Mouse (Mus musculus): ENCODE measurements around the gene Wdr89. TPM values are rescaled to one million over a fixed set of nuclear protein-coding genes. Genes with fewer than 3 reads are reported as not detected.

The Wdr89 gene
- polyA plus RNA-seq, 1 experiment, result 13.7 TPM

GRCm38 (mm10) chr12:75623292-75623691 lies 46.0 kb downstream of the Wdr89 start:
- no peak overlapping the region for H3K27ac ChIP-seq (ENCODE audit: insufficient read depth, low read depth, low read length)
- no peak overlapping the region for H3K4me3 ChIP-seq (ENCODE audit: insufficient read depth, low read length)
- TF ChIP-seq POLR2A (IDR thresholded peaks at IDR 0.05; ENCODE audit: borderline replicate concordance, low read depth, low read length), result no peak
- TF ChIP-seq CTCF (IDR thresholded peaks at IDR 0.05; ENCODE audit: low read depth, low read length), result no peak
- no peaks in the 10 kb centered on the region for H3K4me1 ChIP-seq (ENCODE audit: control insufficient read depth, insufficient read depth, low read length)

DNA sequence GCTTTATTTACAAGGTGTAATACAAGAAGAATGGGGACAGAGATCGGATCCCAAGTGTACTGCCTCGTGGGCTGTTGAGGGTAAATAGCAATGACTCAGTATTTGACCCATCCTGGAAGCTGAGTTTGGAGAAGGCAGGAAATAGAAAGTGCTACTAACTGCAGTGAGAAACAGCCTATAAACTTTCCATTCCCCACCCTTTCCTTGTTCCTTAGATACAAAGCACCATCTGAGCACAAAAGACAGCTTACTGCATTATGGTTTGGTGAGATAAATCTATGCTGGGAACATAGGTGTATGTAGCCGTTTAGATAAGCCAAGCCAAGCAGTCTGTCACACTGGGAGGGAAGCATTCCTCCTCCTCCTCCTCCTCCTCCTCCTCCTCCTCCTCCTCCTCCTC lies 46.5 kb downstream of the Wdr89 start:
- Histone ChIP-seq H3K4me1 (ENCODE audit: control insufficient read depth, insufficient read depth, low read length) (no peaks in the 10 kb centered on the region), H3K4me3 (ENCODE audit: insufficient read depth, low read length) (no peak overlapping the region), H3K27ac (ENCODE audit: insufficient read depth, low read depth, low read length) (no peak overlapping the region)
- TF ChIP-seq CTCF (IDR thresholded peaks at IDR 0.05; ENCODE audit: low read depth, low read length), result no peak
- TF ChIP-seq POLR2A (IDR thresholded peaks at IDR 0.05; ENCODE audit: borderline replicate concordance, low read depth, low read length), result no peak

- no peak for TF ChIP-seq POLR2A (IDR thresholded peaks at IDR 0.05; ENCODE audit: borderline replicate concordance, low read depth, low read length)
- no peak for TF ChIP-seq CTCF (IDR thresholded peaks at IDR 0.05; ENCODE audit: low read depth, low read length)
- Histone ChIP-seq H3K27ac (ENCODE audit: insufficient read depth, low read depth, low read length) (no peak overlapping the region), H3K4me3 (ENCODE audit: insufficient read depth, low read length) (no peak overlapping the region), H3K4me1 (ENCODE audit: control insufficient read depth, insufficient read depth, low read length) (no peaks in the 10 kb centered on the region)
Observed at GRCm38 (mm10) chr12:75616841-75617240, 52.5 kb downstream of the Wdr89 start.

DNA sequence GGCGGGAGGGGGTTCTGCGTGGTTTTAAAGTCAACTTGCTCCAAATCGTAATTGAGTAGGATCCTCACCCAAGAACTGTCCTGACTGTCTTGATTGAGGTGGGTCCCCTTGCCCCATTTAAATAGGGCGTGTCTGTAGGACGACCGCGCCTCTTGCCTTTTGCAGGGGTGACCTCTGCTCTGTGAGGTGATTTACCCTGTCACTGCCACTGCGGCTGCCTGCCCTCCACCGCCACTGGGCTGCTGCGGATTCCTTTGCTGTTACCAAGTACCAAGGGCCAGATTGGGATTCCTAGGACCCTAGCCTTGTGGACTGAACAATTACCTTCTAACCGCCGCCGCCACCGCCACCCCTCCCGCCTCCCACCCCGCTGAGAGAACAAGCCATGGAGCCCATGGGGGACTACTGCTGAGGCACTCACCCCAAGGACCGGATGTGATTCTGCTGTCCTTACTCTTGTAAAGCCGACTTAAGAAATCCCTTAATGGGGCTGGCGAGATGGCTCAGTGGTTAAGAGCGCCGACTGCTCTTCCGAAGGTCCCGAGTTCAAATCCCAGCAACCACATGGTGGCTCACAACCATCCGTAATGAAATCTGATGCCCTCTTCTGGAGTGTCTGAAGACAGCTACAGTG lies 53.1 kb downstream of the Wdr89 start:
- Histone ChIP-seq H3K4me1 (ENCODE audit: control insufficient read depth, insufficient read depth, low read length) (no peaks in the 10 kb centered on the region), H3K4me3 (ENCODE audit: insufficient read depth, low read length) (no peak overlapping the region), H3K27ac (ENCODE audit: insufficient read depth, low read depth, low read length) (no peak overlapping the region)
- TF ChIP-seq CTCF (IDR thresholded peaks at IDR 0.05; ENCODE audit: low read depth, low read length) (no peak), POLR2A (IDR thresholded peaks at IDR 0.05; ENCODE audit: borderline replicate concordance, low read depth, low read length) (no peak)

DNA sequence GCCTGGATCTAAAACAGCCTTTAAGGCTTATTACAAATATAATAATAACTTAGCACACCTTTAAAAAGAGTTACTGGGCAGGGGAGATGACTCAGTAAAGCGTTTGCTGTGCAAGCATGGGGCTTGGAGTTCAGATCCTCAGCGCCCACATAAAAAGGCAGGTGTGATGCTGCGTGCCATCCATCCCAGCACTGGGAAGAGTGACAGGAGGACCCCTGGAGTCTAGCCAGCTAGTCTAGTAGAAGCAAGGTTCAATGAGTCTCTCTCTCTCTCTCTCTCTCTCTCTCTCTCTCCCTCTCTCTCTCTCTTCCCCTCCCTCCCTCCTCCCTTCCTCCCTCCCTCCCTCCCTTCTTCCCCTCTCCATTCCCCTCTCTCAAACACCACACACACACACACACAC lies 53.8 kb downstream of the Wdr89 start:
- no peak overlapping the region for H3K27ac ChIP-seq (ENCODE audit: insufficient read depth, low read depth, low read length)
- TF ChIP-seq CTCF (IDR thresholded peaks at IDR 0.05; ENCODE audit: low read depth, low read length) (no peak), POLR2A (IDR thresholded peaks at IDR 0.05; ENCODE audit: borderline replicate concordance, low read depth, low read length) (no peak)
- H3K4me3 ChIP-seq (ENCODE audit: insufficient read depth, low read length), result no peak overlapping the region

GRCm38 (mm10) chr12:75612711-75613110 lies 56.6 kb downstream of the Wdr89 start:
- Histone ChIP-seq H3K27ac (ENCODE audit: insufficient read depth, low read depth, low read length) (no peak overlapping the region), H3K4me1 (ENCODE audit: control insufficient read depth, insufficient read depth, low read length) (no peaks in the 10 kb centered on the region), H3K4me3 (ENCODE audit: insufficient read depth, low read length) (no peak overlapping the region)
- TF ChIP-seq POLR2A (IDR thresholded peaks at IDR 0.05; ENCODE audit: borderline replicate concordance, low read depth, low read length) (no peak), CTCF (IDR thresholded peaks at IDR 0.05; ENCODE audit: low read depth, low read length) (no peak)

More for the DNA sequence above, 53.8 kb downstream of the Wdr89 start:
- H3K4me1 ChIP-seq (ENCODE audit: control insufficient read depth, insufficient read depth, low read length), result no peaks in the 10 kb centered on the region

GRCm38 (mm10) chr12:75599490-75599889 lies 69.8 kb downstream of the Wdr89 start:
- Histone ChIP-seq H3K4me3 (ENCODE audit: insufficient read depth, low read length) (no peak overlapping the region), H3K4me1 (ENCODE audit: control insufficient read depth, insufficient read depth, low read length) (no peaks in the 10 kb centered on the region), H3K27ac (ENCODE audit: insufficient read depth, low read depth, low read length) (no peak overlapping the region)
- no peak for TF ChIP-seq POLR2A (IDR thresholded peaks at IDR 0.05; ENCODE audit: borderline replicate concordance, low read depth, low read length)
- TF ChIP-seq CTCF (IDR thresholded peaks at IDR 0.05; ENCODE audit: low read depth, low read length), result no peak

DNA sequence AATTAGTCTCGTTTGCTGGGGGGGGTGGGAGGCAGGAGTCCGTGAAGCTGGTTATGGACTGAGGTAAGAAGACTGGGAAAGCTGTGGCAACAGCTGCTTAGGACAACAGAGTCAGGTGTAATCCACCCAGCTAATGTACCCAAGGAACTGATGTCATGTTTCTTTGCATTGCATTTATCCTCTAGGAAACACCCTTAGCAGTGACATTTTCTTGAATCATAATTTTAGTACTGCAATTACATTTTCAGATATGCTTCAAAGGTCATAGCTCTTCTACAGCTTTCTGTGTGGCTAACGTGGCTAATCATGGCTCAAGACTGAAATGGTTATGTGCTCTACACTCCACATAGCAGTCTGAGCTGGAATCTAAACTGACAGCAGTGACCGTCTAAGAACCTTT lies 70.3 kb downstream of the Wdr89 start:
- TF ChIP-seq POLR2A (IDR thresholded peaks at IDR 0.05; ENCODE audit: borderline replicate concordance, low read depth, low read length) (no peak), CTCF (IDR thresholded peaks at IDR 0.05; ENCODE audit: low read depth, low read length) (no peak)
- no peak overlapping the region for H3K4me3 ChIP-seq (ENCODE audit: insufficient read depth, low read length)
- peaks cover under 1% of the 10 kb centered on the region for H3K4me1 ChIP-seq (ENCODE audit: control insufficient read depth, insufficient read depth, low read length)
- no peak overlapping the region for H3K27ac ChIP-seq (ENCODE audit: insufficient read depth, low read depth, low read length)

DNA sequence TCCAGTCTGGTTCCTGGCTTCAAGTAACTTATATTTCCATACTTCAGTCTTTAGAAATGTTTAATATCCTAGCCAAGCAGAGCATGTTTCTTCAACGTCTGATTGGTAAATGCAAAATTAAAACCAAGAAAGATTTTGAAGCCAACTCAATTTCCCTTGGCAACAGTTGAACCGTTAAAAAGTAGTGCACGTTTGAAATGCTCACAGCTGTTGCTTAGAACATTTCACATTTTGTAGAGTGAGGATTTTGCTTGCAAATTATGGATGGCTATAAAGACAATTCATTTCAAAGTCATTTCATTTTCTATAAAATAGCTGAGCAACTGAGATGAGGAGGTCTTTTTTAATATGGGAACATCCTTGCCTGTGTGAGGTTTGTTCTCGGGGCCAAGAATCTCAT lies 71.6 kb downstream of the Wdr89 start:
- no peak for TF ChIP-seq POLR2A (IDR thresholded peaks at IDR 0.05; ENCODE audit: borderline replicate concordance, low read depth, low read length)
- Histone ChIP-seq H3K4me3 (ENCODE audit: insufficient read depth, low read length) (no peak overlapping the region), H3K4me1 (ENCODE audit: control insufficient read depth, insufficient read depth, low read length) (peaks cover 3% of the 10 kb centered on the region), H3K27ac (ENCODE audit: insufficient read depth, low read depth, low read length) (no peak overlapping the region)

DNA sequence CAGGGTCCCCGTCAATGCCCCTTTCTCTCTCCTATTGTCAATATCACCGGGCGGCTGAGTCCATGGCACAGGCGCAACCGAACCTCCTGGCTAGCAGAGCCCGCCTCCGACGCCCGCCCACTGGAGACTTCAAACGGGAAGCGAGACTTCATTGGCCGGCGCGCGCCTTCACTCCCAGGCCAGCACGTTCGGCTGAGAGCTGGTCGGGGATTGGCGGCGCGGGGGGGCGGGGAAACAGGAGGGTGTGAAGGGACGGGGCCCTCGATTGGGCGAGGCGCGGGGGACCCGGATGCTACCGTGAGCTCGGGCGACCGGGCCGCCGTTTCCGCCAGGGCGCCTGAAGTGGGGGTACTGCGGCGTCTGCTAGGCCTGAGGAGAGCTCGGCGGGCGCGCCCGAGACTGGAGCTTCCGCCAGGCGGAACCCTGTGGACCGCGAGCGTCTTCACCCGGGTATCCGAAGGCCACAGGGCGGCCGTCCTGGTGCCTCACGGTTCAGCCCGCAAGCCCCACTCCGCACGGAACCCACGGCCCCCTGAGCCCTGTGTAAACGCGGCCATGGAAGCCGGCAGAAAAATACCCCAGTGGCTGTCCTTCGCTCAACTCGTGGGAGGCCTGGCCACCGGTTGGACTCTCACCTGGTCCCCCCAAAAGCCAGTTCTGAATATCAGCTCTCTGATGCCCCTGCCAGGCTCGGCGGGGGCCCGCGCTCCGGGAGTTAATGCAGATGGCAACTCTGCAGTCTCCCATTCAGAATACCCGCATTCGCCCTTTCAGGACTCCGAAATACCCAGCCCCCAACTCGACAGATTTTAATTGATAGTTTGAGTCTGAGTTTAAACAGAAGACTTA lies 73.0 kb downstream of the Wdr89 start, which contains the start of gene Ppp2r5e:
Gene Ppp2r5e, minus strand, starts transcription at position 92 of the 849 bp plus-strand sequence.
- TF ChIP-seq CTCF (IDR thresholded peaks at IDR 0.05; ENCODE audit: low read depth, low read length), result no peak
- peak; percentile 55; the same call in 1 of the 2 replicates for TF ChIP-seq POLR2A (IDR thresholded peaks at IDR 0.05; ENCODE audit: borderline replicate concordance, low read depth, low read length)
- H3K27ac ChIP-seq (ENCODE audit: insufficient read depth, low read depth, low read length), result peak within 1 kb of the TSS; percentile 88
- peak within 1 kb of the TSS; percentile 96 for H3K4me3 ChIP-seq (ENCODE audit: insufficient read depth, low read length)
- peaks cover 3% of the 10 kb centered on the region for H3K4me1 ChIP-seq (ENCODE audit: control insufficient read depth, insufficient read depth, low read length)
